Mouse (Mus musculus) megakaryocyte, adult 5-6 weeks (primary cell): ENCODE measurements at regions not wholly inside any gene's neighbourhood (a gene's known extent, or its start where the extent isn't known, plus 50 kb on each side); places are given as distances from the start of the nearest gene placed in this dataset.
"Not testable (repeated sequence)": the region's sequence is repeated elsewhere in the genome, so short reads cannot be mapped to it uniquely, and the experiment has no call there.

Experiments
- ATAC-seq: 2 replicates; pipeline ENCODE4 v1.8.0; 2016; ENCODE audit warnings: mild to moderate bottlenecking, inconsistent platforms; ENCODE audit not compliant: poor library complexity, severe bottlenecking

GRCm38 (mm10) chr10:15886150-15886549 lies 1168.1 kb upstream of the Gje1 start:
- no peak for ATAC-seq

DNA sequence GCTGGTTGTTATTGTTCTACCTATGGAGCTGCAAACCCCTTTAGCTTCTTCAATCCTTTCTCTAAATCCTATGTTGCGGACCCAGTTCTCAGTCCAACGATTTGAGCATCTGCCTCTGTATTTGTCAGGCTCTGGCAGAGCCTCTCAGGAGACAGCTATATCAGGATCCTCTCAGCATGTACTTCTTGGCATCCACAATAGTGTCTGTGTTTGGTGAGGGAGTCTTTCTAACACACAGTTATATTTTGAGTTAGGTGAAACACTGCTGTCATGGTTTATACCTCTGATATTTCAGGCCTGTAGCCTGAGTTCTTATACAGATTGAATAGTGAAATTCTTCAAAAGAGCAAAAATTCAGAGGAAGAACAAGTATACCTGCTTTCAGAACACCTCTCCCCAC lies 1150.0 kb upstream of the Gje1 start:
- ATAC-seq: no peak

DNA sequence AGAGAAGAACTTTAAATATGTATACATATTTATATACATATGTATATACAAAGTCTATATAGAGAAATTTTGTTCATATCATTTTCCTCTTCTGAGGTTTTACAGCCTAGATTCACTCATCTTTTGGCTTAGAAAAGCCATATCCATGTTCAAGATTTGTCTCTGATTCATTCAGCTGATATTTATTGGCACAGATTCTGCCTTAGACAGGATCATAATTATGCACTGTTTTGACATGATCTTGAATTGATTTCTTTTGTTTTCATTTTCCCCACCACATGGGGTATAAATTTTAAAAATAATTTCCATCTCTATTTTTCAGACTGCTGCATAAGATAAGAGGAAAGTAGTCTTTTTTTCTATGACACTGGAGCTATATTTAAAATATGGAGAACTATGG lies 1148.9 kb upstream of the Gje1 start:
- ATAC-seq: no peak

- no peak for ATAC-seq
Observed at GRCm38 (mm10) chr10:15841381-15841780, 1123.4 kb upstream of the Gje1 start.

- ATAC-seq: no peak
Observed at GRCm38 (mm10) chr10:15832338-15832737, 1114.3 kb upstream of the Gje1 start.

DNA sequence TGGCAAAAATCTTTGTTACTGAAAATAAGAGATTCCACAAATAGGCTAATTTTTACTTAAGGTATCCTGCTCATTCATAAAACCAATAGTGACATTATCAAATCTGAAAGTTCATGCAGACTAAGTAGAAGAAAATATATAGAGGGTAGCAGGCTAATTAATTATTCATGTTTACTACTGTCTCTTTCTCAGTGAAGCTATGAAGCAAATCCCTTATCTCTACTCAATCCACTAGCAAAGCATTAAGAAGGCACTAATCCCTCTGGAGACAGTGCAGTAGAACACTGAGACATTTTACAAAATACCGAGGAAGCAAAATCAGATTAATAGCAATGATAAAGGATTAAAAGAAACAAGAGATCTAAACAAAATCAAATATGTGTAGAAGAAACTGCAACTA lies 1107.4 kb upstream of the Gje1 start:
- ATAC-seq: no peak

GRCm38 (mm10) chr10:15807271-15807670 lies 1089.3 kb upstream of the Gje1 start:
- ATAC-seq: no peak

DNA sequence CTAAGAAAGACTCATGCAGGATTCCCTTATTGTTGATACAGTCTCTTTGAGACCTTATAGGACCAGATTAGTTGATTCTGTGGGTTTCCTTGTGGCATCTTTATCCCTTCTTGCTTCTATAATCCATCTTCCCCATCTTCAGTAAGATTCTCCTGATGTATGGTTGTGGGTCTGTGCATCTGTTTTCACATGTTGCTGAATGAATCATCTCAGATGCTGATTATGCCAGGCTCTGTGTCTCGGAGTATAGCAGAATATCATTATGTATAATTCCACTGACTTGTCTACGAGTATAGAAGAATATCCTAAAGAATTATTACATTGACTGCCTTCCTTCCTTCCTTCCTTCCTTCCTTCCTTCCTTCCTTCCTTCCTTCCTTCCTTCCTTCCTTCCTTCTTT lies 1087.8 kb upstream of the Gje1 start:
- ATAC-seq: no peak

GRCm38 (mm10) chr10:15793185-15793584 lies 1075.2 kb upstream of the Gje1 start:
- ATAC-seq: not testable (repeated sequence)

GRCm38 (mm10) chr10:15791473-15792269 lies 1073.7 kb upstream of the Gje1 start:
- ATAC-seq: no peak

GRCm38 (mm10) chr10:15759983-15760723 lies 1042.1 kb upstream of the Gje1 start:
- ATAC-seq: no peak

GRCm38 (mm10) chr10:15759576-15759975 lies 1041.6 kb upstream of the Gje1 start:
- no peak for ATAC-seq

GRCm38 (mm10) chr10:15757503-15757902 lies 1039.5 kb upstream of the Gje1 start:
- peak; percentile 82 for ATAC-seq

GRCm38 (mm10) chr10:15746866-15747265 lies 1028.9 kb upstream of the Gje1 start:
- no peak for ATAC-seq

- no peak for ATAC-seq
Observed at GRCm38 (mm10) chr10:15738630-15739029, 1020.6 kb upstream of the Gje1 start.

DNA sequence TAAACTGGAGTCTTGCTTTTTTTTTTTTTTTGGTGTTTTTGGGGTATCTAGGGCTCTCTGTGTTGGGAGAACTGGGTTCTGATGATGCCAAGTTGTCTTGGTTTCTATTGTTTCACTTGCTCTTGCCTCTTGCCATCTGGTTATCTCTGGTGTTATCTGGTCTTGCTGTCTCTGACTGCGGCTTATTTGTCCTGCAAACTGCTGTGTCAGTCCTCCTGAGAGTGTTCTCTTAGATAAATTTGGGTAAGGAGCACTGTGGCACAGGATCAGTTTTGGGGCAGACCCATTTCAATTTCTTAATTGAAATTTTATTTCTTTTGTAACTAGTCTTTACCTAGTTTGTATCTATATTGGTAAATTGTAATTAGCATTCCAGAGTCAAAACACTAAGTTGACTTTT lies 1013.3 kb upstream of the Gje1 start:
- ATAC-seq: no peak

- ATAC-seq: no peak
Observed at GRCm38 (mm10) chr10:15697946-15698345, 979.9 kb upstream of the Gje1 start.

DNA sequence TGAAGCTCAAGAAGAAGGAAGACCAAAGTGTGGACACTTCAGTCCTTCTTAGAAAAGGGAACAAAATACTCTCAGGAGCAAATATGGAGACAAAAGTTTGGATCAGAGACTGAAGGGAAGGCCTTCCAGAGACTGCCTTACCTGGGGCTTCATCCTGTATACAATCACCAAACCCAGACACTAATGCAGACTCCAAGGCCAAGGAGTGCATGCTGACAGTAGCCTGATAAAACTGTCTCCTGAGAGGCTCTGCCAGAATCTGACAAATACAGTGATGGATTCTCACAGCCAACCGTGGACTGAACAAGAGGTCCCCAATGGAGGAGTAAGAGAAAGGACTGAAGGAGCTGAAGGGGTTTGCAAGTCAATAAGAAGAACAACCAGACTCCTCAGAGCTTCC lies 979.0 kb upstream of the Gje1 start:
- ATAC-seq: no peak

DNA sequence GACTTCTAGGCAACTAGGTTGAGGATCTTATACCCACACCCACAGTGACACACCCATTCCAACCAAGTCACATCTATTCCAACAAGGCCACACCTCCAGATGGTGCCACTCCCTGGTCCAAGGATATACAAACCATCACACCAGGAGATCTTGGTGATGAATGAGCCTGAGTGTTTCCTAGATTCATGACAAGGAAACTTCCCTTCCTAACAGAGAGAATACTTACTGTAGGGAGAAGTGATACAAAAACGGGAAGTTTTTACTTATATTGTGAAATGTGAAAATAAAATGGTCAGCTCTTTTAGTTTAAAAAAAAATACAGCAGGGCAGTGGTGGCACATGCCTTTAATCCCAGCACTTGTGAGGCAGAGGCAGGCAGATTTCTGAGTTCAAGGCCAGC lies 953.6 kb upstream of the Gje1 start:
- ATAC-seq: peak; percentile 88
